Mouse (Mus musculus) heart, postnatal 0 days (tissue): ENCODE measurements around the gene D430019H16Rik.

Source experiments
- CTCF ChIP-seq: IDR thresholded peaks from 2 replicates; pipeline ENCODE4 v1.5.1; 2016; ENCODE audit warnings: antibody characterized with exemption, control low read depth, low read depth
- EP300 ChIP-seq: IDR thresholded peaks from 2 replicates; pipeline ENCODE4 v1.6.1; 2016; ENCODE audit warnings: antibody characterized with exemption, low read depth

DNA sequence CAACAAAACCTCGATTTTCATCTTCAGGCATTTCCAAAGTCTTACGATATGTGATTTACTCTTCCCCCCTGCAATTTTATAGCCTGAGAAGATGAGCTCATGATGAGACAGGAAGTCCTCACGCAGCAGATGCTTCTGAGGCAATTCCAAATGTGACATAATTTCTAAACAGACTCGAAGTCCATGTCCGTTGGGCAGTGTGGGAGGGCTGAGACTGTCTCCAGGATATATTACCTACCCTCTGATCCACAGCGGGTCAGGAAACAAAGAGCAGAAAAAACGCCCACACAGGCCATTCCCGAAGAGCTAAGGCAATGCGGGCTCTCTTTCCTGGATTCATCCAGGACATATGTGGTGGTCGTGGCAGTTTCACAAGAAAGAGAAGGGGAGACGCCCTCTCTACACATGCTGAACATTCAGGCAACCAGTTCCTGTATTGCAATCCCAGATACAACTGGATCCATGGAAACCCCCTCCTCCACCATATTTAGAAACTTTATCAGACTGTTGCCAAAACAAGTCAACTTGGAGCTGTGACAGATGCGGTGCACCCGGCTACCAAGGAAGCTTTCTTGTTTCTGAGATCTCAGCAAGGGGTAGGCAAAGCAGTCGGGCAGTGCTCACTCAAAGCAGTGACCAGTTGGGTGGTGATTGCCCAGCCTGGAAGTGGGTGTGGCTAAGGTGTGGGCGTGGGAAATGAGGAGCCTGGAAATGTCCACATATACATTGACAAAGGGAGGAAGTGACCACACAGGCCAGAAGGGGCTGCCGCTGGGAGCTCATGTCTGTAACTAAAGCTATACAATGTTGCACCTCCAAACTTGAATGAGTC lies 58.2 kb downstream of the D430019H16Rik start:
- TF ChIP-seq CTCF (no peak), EP300 (no peak)
